Mouse (Mus musculus) embryonic facial prominence, embryonic 12.5 days (tissue): ENCODE data around the gene Hsd17b6. TPM values are rescaled to one million over a fixed set of nuclear protein-coding genes. Genes with fewer than 3 reads are reported as not detected.
A peak's percentile ranks its signal among the peaks of the same experiment; 100 is the strongest.

Experiments
- ATAC-seq: fragments of 200-750 bp; cut with Nextera tagmentation; 2 replicates; pipeline ENCODE4 v1.8.0; 2017; ENCODE audit not compliant: insufficient number of reproducible peaks, insufficient read depth, low FRiP score, low TSS enrichment
- H3K27ac ChIP-seq: fragments of 300-500 bp; sonication (generic); 2 replicates; pipeline ENCODE4 v1.5.1; 2016; ENCODE audit warnings: mild to moderate bottlenecking
- H3K27me3 ChIP-seq: fragments of 300-500 bp; sonication (generic); 2 replicates; pipeline ENCODE4 v1.6.1; 2016; ENCODE audit warnings: mild to moderate bottlenecking, moderate library complexity
- H3K36me3 ChIP-seq: fragments of 300-500 bp; sonication (generic); 2 replicates; pipeline ENCODE4 v1.6.1; 2016; ENCODE audit warnings: mild to moderate bottlenecking
- H3K4me1 ChIP-seq: fragments of 300-500 bp; sonication (generic); 2 replicates; pipeline ENCODE4 v1.6.1; 2016
- H3K4me2 ChIP-seq: fragments of 300-500 bp; sonication (generic); replicated peaks from 2 replicates; pipeline ENCODE4 v1.6.1; 2016; ENCODE audit warnings: mild to moderate bottlenecking, moderate library complexity
- H3K4me3 ChIP-seq: fragments of 300-500 bp; sonication (generic); 2 replicates; pipeline ENCODE4 v1.5.1; 2016; ENCODE audit warnings: mild to moderate bottlenecking
- H3K9ac ChIP-seq: fragments of 300-500 bp; sonication (generic); 2 replicates; pipeline ENCODE4 v1.6.1; 2016; ENCODE audit warnings: mild to moderate bottlenecking, moderate library complexity
- H3K9me3 ChIP-seq: fragments of 300-500 bp; sonication (generic); 2 replicates; pipeline ENCODE4 v1.6.1; 2016; ENCODE audit warnings: mild to moderate bottlenecking, moderate library complexity
- WGBS: fragments of 180-500 bp; shearing (Covaris S2); methylation state at CpG from one replicate; pipeline ENCODE4 v1.1.7; 2016; 5-methylcytosine and 5-hydroxymethylcytosine counted together
- polyA plus RNA-seq: library from polyadenylated mRNA; unstranded; fragments of >200 nt; fragmentation: Nextera tagmentation; extraction: Ambion mirVana; gene quantifications from 2 replicates; pipeline ENCODE4 v1.2.1, GENCODE M21; 2016

Gene Hsd17b6
- polyA plus RNA-seq, 1 experiment from 2014 or later: not detected

DNA sequence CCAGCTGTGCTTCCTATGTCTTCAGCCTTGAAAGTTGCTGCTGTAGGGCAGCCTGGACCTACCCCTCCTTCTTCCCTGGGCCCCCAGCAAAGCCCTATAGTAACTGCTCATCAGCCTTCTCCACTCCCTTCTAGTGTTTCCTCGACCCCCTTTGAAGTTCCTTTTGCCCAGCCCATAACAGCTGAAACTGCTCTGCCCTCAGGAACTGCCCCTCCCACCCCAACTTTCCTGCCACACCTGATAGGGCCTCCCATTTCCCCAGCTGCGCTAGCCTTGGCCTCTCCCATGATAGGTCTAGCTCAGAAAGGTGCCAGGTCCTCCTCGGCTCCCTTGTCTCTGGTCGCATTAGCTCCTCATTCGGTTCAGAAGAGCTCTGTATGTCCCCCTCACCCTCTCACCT is 31.8 kb upstream of the Hsd17b6 start:
- H3K4me2 ChIP-seq: no peak overlapping the region
- H3K4me1 ChIP-seq: peaks cover 47% of the 10 kb centered on the region
- H3K9me3 ChIP-seq: no peaks in the 10 kb centered on the region
- no peak for ATAC-seq
- H3K27ac ChIP-seq: no peak overlapping the region
- no peak overlapping the region for H3K4me3 ChIP-seq
- no peaks in the 10 kb centered on the region for H3K27me3 ChIP-seq
- peaks cover 42% of the 10 kb centered on the region for H3K36me3 ChIP-seq
- no peak overlapping the region for H3K9ac ChIP-seq
- 58% methylated on average over 5 of the region's 5 CpGs for WGBS

GRCm38 (mm10) chr10:128037921-128038320 is 30.5 kb upstream of the Hsd17b6 start:
- H3K9ac ChIP-seq: no peak overlapping the region; the same call in 1 of the 2 replicates
- no peak overlapping the region for H3K4me3 ChIP-seq
- H3K9me3 ChIP-seq: no peaks in the 10 kb centered on the region
- peak overlapping the region; percentile 37 for H3K4me2 ChIP-seq
- WGBS: 76% methylated on average over 3 of the region's 3 CpGs
- no peak for ATAC-seq
- no peak overlapping the region for H3K27ac ChIP-seq
- H3K4me1 ChIP-seq: peaks cover 34% of the 10 kb centered on the region
- H3K36me3 ChIP-seq: peaks cover 30% of the 10 kb centered on the region
- no peaks in the 10 kb centered on the region for H3K27me3 ChIP-seq

DNA sequence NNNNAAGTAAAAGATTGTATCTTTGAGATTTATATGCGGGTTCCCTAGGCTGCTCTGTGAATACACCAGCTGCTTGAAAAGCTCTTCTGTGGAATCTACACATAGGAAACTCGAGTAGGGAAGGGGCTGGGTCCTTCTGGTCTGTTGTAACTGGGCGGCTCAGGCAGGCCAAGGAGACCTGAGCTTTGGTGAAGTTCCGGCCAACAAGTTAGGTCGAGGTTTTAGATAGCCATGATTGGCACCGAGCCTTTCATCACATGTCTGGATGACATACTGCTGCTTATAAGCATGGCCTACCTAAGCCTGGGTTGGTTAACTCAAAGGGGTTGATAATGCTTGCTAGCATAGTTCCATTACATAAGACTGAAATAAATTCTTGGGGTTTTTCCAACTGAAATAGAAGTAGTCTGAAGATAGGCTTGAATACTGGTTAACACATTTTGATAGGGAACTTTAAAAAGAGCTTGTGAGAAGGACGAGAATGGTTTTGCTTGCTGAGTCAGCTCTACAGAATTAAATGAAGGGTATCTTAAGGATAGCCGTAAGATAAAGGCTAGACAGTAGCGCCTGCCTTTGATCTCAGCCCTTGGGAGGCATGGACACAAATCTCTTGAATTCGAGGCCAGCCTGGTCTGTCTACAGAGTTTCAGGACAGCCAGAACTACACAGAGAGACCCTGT is 29.5 kb upstream of the Hsd17b6 start:
- no peak for ATAC-seq
- Histone ChIP-seq H3K4me1 (peaks cover 31% of the 10 kb centered on the region), H3K4me2 (peak overlapping the region; percentile 87), H3K36me3 (peaks cover 29% of the 10 kb centered on the region), H3K4me3 (peak overlapping the region; percentile 97), H3K27ac (peak overlapping the region; percentile 96; the same call in 1 of the 2 replicates), H3K27me3 (no peaks in the 10 kb centered on the region), H3K9ac (peak overlapping the region; percentile 99), H3K9me3 (no peaks in the 10 kb centered on the region)
- 8% methylated on average over 10 of the region's 10 CpGs for WGBS

- Histone ChIP-seq H3K4me3 (no peak overlapping the region), H3K9me3 (no peaks in the 10 kb centered on the region), H3K4me2 (no peak overlapping the region), H3K27ac (no peak overlapping the region), H3K27me3 (no peaks in the 10 kb centered on the region), H3K9ac (no peak overlapping the region), H3K36me3 (peaks cover 42% of the 10 kb centered on the region), H3K4me1 (0 out of 2 replicates have a peak, but pooled peaks cover 4% of the 10 kb centered on the region)
- ATAC-seq: no peak
- WGBS: 72% methylated on average over 2 of the region's 2 CpGs
Measured at GRCm38 (mm10) chr10:128030860-128031259, 23.4 kb upstream of the Hsd17b6 start.

- Histone ChIP-seq H3K4me1 (0 out of 2 replicates have a peak, but pooled peaks cover 4% of the 10 kb centered on the region), H3K9ac (no peak overlapping the region), H3K9me3 (no peaks in the 10 kb centered on the region), H3K4me3 (no peak overlapping the region), H3K27ac (no peak overlapping the region), H3K36me3 (peaks cover 51% of the 10 kb centered on the region), H3K4me2 (no peak overlapping the region), H3K27me3 (no peaks in the 10 kb centered on the region)
- WGBS: 91% methylated on average over 7 of the region's 7 CpGs
- ATAC-seq: no peak
Measured at GRCm38 (mm10) chr10:128029931-128030330, 22.5 kb upstream of the Hsd17b6 start.

- 94% methylated on average over 10 of the region's 10 CpGs for WGBS
- Histone ChIP-seq H3K9me3 (no peaks in the 10 kb centered on the region), H3K4me2 (no peak overlapping the region), H3K27ac (no peak overlapping the region), H3K4me3 (no peak overlapping the region), H3K9ac (no peak overlapping the region), H3K36me3 (peaks cover 72% of the 10 kb centered on the region), H3K27me3 (no peaks in the 10 kb centered on the region), H3K4me1 (no peaks in the 10 kb centered on the region)
- no peak for ATAC-seq
Measured at GRCm38 (mm10) chr10:128023496-128023895, 16.1 kb upstream of the Hsd17b6 start.

- Histone ChIP-seq H3K9ac (no peak overlapping the region), H3K4me2 (no peak overlapping the region), H3K9me3 (no peaks in the 10 kb centered on the region), H3K27me3 (no peaks in the 10 kb centered on the region), H3K36me3 (peaks cover 72% of the 10 kb centered on the region), H3K4me3 (no peak overlapping the region), H3K27ac (no peak overlapping the region), H3K4me1 (no peaks in the 10 kb centered on the region)
- WGBS: 95% methylated on average over 5 of the region's 5 CpGs
- no peak for ATAC-seq
Measured at GRCm38 (mm10) chr10:128022196-128022595, 14.8 kb upstream of the Hsd17b6 start.

GRCm38 (mm10) chr10:128015068-128015934 is 7.9 kb upstream of the Hsd17b6 start, which contains the start of gene Prim1:
Gene Prim1, plus strand, starts transcription at chr10:128015168.
- peak within 1 kb of the TSS; percentile 73 for H3K9ac ChIP-seq
- 6% methylated on average over 31 of the region's 31 CpGs for WGBS
- H3K4me2 ChIP-seq: peak within 1 kb of the TSS; percentile 63
- H3K27ac ChIP-seq: peak within 1 kb of the TSS; percentile 89
- no peaks in the 10 kb centered on the region for H3K4me1 ChIP-seq
- peak within 1 kb of the TSS; percentile 64 for H3K4me3 ChIP-seq
- peaks cover 15% of the 10 kb centered on the region for H3K36me3 ChIP-seq
- H3K27me3 ChIP-seq: no peaks in the 10 kb centered on the region
- peak; percentile 94 for ATAC-seq
- H3K9me3 ChIP-seq: no peaks in the 10 kb centered on the region

GRCm38 (mm10) chr10:128009735-128010134 is 2.3 kb upstream of the Hsd17b6 start:
- no peaks in the 10 kb centered on the region for H3K9me3 ChIP-seq
- H3K4me2 ChIP-seq: no peak overlapping the region
- H3K27me3 ChIP-seq: no peaks in the 10 kb centered on the region
- H3K9ac ChIP-seq: no peak overlapping the region
- ATAC-seq: no peak
- H3K4me1 ChIP-seq: no peaks in the 10 kb centered on the region
- WGBS: 76% methylated on average over 5 of the region's 5 CpGs
- H3K27ac ChIP-seq: no peak overlapping the region
- no peaks in the 10 kb centered on the region for H3K36me3 ChIP-seq
- no peak overlapping the region for H3K4me3 ChIP-seq

- WGBS: 8% methylated on average over 4 of the region's 4 CpGs
- 0 out of 2 replicates have a peak, but pooled peaks have one; percentile 56 for ATAC-seq
Measured at GRCm38 (mm10) chr10:128008207-128008889, 937 bp upstream of the Hsd17b6 start.

GRCm38 (mm10) chr10:128005479-128005878 is 1.9 kb downstream of the Hsd17b6 start:
- 83% methylated on average over 8 of the region's 8 CpGs for WGBS
- Histone ChIP-seq H3K27me3 (no peaks in the 10 kb centered on the region), H3K36me3 (no peaks in the 10 kb centered on the region), H3K4me3 (no peak overlapping the region), H3K9ac (no peak overlapping the region), H3K27ac (no peak overlapping the region), H3K4me1 (no peaks in the 10 kb centered on the region), H3K9me3 (no peaks in the 10 kb centered on the region), H3K4me2 (no peak overlapping the region)
- no peak for ATAC-seq

More at GRCm38 (mm10) chr10:128008207-128008889, 937 bp upstream of the Hsd17b6 start:
- Histone ChIP-seq H3K27ac (no peak overlapping the region), H3K9ac (no peak overlapping the region), H3K4me2 (no peak overlapping the region), H3K36me3 (no peaks in the 10 kb centered on the region), H3K27me3 (no peaks in the 10 kb centered on the region), H3K9me3 (no peaks in the 10 kb centered on the region), H3K4me1 (no peaks in the 10 kb centered on the region), H3K4me3 (no peak overlapping the region)
